Mouse (Mus musculus) ovary, adult 18-20 months (tissue): ENCODE data around the gene Apoc4.

Experiments used
- DNase-seq: peaks from one replicate; pipeline ENCODE4 v3.0.0; 2022; ENCODE audit warnings: low spot score, mixed read lengths

Gene Apoc4

GRCm38 (mm10) chr7:19676662-19677061, 4.6 kb downstream of the Apoc4 start:
- DNase-seq, result no peak

GRCm38 (mm10) chr7:19675824-19676223, 5.5 kb downstream of the Apoc4 start:
- no peak for DNase-seq

GRCm38 (mm10) chr7:19673083-19673699, 8.1 kb downstream of the Apoc4 start:
- DNase-seq, result no peak

GRCm38 (mm10) chr7:19671511-19671910, 9.8 kb downstream of the Apoc4 start:
- no peak for DNase-seq

GRCm38 (mm10) chr7:19668947-19669721, 12.1 kb downstream of the Apoc4 start:
- DNase-seq, result peak; percentile 85

DNA sequence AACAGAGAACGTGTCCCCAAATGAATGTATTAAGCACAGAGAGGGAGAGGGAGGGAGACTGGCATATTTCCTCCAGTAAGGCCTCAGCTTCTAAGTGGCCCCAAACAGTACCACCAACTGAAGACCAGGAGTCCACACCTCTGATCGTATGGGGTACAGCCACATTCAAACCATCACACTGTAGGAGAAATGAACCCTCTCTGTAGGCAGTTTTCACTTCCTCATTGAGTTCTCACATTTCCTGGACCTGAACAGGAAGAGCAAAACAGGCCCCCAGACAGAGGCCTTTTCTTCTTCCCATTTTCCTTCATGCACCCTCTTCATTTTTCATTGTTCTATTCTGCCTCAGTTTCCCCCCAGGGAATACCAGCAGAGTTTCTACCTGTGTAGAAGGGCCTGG, 13.8 kb downstream of the Apoc4 start:
- no peak for DNase-seq

DNA sequence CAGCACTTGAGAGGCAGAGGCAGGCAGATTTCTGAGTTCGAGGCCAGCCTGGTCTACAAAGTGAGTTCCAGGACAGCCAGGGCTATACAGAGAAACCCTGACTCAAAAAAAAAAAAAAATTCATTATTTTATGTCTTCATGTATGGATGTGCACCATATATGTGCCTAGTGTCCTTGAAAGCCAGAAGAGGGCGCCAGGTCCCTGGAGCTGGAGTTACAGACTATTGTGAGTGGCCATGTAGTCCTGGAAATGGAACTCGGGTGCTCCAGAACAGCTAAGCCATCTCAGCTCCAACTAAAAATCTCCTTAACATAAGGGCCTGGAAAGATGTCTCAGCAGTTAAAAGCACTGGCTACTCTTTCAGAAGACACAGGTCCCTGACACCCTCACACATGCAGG, 14.5 kb downstream of the Apoc4 start:
- no peak for DNase-seq

- DNase-seq, result peak; percentile 95
Measured at GRCm38 (mm10) chr7:19664955-19665841, 16.1 kb downstream of the Apoc4 start, which contains the start of gene Clptm1. Gene Clptm1 (minus strand): TSS chr7:19665033.

DNA sequence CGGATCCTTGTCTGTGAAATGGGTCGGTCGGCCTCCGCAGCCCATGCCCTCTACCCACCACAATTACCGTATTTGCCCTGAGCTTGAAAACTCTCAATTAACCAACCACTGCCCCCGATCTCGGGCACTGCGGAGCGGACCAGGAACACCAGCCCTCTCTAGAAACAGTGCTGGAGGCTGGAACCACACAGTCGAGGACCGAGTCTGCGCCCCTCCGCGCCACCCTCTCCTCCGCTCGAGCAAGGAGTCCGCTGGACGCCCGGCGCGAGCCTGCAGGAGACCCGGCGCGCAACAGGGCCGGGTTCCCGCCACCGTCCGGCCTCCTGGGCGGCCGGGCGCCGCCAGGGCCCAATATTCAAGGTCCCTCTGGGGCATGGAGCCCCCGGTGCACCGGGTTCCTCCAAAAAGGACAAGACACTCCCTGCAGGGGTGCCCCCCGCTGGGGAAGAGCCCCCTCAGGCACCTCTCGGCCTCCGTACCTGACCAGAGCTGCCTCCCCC, 16.8 kb downstream of the Apoc4 start:
- DNase-seq, result no peak

- DNase-seq, result peak; percentile 23
Measured at GRCm38 (mm10) chr7:19663940-19664339, 17.3 kb downstream of the Apoc4 start.

- no peak for DNase-seq
Measured at GRCm38 (mm10) chr7:19652614-19653013, 28.7 kb downstream of the Apoc4 start.

DNA sequence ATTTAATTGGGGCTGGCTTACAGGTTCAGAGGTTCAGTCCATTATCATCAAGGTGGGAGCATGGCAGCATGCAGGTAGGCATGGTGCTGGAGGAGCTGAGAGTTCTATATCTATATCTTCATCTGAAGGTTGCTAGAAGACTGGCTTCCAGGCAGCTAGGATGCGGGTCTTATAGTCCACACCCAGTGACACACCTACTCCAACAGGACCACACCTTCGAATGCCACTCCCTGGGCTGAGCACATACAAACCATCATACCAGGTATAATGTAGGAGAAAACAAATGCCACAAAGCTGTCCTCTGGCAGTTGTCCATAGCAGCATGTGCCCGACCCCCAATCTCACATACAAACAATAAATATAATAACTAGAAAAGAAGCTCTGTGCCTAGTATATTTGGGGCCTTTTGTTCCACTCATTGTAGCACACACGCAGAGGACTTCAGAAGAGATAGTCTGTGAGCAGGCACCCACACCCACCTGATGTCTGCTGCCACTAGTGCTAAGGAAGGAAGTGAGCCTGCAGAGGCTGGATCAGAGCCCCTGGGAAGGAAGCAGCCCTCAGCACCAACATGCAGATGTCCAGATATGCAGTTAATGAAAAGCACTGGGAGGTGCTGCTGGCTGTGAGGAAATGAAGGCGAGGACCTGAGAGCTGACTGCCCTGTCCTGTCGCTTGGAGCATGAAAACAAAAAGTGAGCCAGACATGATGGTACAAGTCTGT, 30.1 kb downstream of the Apoc4 start:
- no peak for DNase-seq

GRCm38 (mm10) chr7:19641223-19641622, 40.1 kb downstream of the Apoc4 start:
- DNase-seq, result no peak

GRCm38 (mm10) chr7:19635074-19635827, 46.0 kb downstream of the Apoc4 start:
- no peak for DNase-seq

DNA sequence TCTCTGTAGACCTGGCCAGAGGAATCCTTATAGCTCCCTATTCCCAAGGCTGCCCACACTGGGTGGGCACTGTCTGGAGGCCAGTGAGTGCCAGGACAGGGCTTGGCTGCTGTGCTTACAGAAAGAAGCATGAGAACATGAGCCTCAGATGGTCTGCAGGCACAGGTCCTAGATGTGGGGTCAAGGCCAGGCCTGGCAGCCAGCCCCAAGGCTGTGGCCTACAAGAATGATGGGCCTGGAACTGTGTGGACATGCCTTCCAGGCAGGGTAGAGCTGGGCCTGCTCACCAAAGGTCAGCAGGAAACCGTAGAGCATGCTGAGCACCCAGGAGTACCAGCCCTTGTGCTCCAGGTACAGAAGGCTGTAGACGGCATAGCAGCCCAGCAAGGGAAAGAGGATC, 46.7 kb downstream of the Apoc4 start:
- peak; percentile 58 for DNase-seq

DNA sequence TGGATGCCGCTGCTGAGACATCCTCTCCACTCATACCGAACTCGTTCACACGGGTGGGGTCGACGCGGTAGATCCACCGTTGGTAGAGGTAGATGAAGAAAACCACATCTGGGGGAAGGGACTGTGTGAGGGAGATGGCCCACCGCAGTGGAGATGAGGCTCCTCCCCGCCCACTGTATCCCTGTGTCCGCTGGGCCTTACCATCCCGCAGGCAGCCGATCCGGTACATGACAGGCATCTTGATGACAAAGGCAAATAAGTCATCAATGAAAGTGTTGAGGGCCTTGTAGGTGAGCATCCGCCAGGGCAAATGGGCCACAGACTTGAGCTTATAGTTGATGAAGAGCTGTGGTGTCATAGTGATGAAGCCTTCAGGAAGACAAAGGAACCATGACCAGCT, 47.4 kb downstream of the Apoc4 start:
- DNase-seq, result no peak

GRCm38 (mm10) chr7:19633197-19633596, 48.1 kb downstream of the Apoc4 start:
- DNase-seq, result no peak

DNA sequence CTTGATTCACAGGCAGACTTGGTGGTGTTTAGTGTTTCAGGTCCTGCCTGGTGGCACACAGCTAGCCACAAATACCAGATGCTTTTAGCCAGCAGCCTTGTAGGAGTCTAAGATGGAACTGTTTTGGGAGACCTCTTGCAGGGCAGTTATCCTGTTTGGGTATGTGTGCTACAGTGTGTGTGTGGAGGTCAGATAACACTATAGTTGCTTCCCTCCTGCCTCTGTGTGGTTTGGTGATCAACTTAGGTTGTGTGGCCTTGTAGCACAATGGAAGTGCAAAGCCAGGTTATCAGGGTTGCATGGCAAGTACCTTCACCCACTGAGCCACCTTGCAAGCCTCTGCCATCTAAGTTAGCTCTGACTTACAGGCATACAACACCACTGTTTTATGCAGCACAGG, 48.6 kb downstream of the Apoc4 start:
- no peak for DNase-seq

- DNase-seq, result no peak
Measured at GRCm38 (mm10) chr7:19632275-19632674, 49.0 kb downstream of the Apoc4 start.

- DNase-seq, result peak; percentile 84
Measured at GRCm38 (mm10) chr7:19629361-19629734, 51.9 kb downstream of the Apoc4 start, which contains the start of gene Relb. Gene Relb (minus strand): TSS chr7:19629438.
